Mouse (Mus musculus) left cerebral cortex, adult 9 months (tissue): ENCODE results near the gene Dnajc13.

ENCODE experiments used
- DNase-seq, 2 experiments: peaks; one replicate each; pipeline ENCODE4 v3.0.0; 2022; ENCODE audit warnings: low spot score in 2 of 2

Dnajc13 gene

GRCm38 (mm10) chr9:104187028-104187427 lies 75.7 kb downstream of the Dnajc13 start:
- no peak for DNase-seq

GRCm38 (mm10) chr9:104183181-104183580 lies 79.5 kb downstream of the Dnajc13 start:
- no peak for DNase-seq

DNA sequence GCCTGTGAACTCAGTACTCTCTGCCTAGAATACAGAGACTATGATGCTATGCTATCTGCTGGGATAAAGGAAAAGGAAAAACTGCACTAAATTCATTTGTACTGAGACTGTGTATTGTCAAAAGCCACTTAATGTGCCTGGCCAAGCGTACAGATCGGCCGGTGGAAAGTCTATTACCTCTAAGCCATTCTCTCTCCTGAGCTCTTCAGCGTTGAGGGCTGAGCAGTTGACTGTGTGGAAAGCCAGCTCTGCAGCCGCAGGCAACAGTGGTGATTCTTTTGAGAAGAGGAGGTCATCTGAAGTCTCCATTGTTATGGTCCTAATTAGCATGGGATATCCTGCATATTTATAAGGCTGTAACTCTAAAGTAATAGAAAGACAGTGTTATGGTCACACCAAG lies 80.4 kb downstream of the Dnajc13 start:
- DNase-seq = no peak

DNA sequence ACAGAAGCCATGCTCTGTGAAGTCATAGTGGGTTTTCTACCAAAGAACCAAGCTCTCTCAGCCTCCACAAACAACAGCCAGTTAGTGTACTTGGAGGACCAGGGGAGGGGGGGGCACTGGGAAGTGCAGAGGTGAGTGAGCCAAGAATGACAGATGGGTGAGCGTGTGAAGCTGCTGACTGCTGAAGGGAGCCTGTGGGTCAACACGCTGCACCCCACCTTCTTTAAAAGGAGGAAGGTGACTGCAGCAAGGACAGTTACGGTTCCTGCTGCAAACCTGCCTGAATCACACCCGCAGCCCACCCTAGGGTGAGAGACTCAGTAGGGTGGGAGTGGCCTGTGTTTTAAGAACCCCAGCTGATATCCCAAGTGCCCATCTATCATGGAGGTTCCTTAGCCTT lies 81.1 kb downstream of the Dnajc13 start:
- DNase-seq = no peak

- peak; percentile 19 to 57 for DNase-seq
Observed at GRCm38 (mm10) chr9:104180046-104180445, 82.7 kb downstream of the Dnajc13 start.

DNA sequence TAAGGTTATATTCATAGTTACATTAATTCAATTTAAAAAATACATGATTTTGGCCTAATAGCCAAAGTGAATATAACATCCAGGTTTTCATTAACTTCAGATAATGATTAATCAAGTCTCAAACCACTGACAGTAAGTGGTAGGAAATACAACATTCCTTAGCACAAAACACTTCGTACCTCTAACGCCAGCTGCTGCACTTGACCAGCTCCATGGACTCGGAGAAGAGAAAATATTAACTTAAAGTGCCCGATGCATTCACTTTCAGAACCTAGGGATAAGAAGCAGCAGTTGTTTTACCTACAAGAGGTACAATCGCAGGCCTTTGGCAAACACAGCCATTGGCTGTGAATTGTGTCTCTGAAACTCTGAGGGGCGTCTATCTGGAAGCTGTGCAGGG lies 90.4 kb downstream of the Dnajc13 start:
- no peak for DNase-seq

- no peak for DNase-seq
Observed at GRCm38 (mm10) chr9:104171651-104172050, 91.1 kb downstream of the Dnajc13 start.

DNA sequence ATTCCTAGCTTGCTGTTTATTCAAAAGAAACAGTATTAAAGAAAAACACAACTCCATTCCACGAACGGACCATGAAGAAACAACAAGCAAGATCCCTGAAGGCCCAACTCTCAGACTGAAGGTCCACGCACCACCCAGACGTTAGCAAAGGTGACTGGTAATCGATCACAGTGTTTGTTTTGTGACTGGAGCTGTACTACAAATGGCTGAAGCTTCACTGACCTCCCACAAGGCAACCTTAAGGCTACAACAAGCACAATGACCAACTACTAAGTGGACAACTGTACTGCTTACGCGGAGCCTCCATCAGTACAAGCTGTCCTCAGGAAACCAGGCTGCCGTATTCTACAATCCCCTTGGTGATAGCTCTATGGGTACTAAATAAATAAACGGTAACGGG lies 92.7 kb downstream of the Dnajc13 start:
- no peak for DNase-seq

DNA sequence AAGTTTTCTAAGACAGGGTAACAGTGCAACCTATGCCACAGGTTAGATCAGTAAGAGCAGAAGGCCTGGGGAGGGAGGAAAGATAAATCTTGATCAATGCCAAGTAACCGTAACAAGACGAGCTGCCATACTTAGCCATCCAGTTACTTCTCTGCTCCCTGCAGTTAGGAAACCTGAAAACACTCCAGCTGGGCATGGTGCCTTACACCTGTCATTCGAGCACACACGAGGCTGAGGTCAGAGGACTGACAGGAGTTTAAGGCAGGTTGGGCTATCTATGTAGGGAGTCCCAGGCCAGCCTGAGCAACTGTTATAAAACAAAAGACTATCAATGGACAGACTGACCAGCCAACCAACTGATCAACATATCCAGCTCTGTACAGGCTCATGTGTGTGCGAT lies 96.8 kb downstream of the Dnajc13 start:
- DNase-seq = no peak

GRCm38 (mm10) chr9:104164194-104164593 lies 98.5 kb downstream of the Dnajc13 start:
- DNase-seq = no peak

GRCm38 (mm10) chr9:104161117-104161516 lies 101.6 kb downstream of the Dnajc13 start:
- DNase-seq = no peak

GRCm38 (mm10) chr9:104157291-104157690 lies 105.4 kb downstream of the Dnajc13 start:
- DNase-seq = no peak

GRCm38 (mm10) chr9:104156506-104156905 lies 106.2 kb downstream of the Dnajc13 start:
- no peak for DNase-seq

- DNase-seq = no peak
Observed at GRCm38 (mm10) chr9:104155100-104155715, 107.5 kb downstream of the Dnajc13 start.

DNA sequence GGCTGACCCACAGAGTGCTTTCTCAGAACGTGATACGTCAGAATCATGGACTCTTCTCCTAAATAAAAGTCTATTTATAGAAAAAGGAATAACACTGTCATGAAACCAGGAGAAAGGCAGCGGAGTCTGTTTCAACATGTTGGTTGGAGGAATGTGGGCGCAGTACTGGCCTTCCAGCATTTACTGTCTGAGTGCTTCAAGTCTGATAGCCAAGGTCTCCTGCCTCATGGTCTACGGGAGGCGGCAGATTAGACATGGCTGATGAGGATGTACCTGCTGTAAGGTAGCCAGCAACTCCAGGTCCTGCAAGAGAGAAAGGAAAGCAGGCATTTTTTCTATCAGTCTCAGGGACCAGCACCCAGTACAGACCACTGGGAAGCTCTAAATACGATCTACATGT lies 110.6 kb downstream of the Dnajc13 start:
- no peak for DNase-seq

GRCm38 (mm10) chr9:104148969-104149368 lies 113.8 kb downstream of the Dnajc13 start:
- no peak for DNase-seq

GRCm38 (mm10) chr9:104146683-104147082 lies 116.0 kb downstream of the Dnajc13 start:
- no peak for DNase-seq

DNA sequence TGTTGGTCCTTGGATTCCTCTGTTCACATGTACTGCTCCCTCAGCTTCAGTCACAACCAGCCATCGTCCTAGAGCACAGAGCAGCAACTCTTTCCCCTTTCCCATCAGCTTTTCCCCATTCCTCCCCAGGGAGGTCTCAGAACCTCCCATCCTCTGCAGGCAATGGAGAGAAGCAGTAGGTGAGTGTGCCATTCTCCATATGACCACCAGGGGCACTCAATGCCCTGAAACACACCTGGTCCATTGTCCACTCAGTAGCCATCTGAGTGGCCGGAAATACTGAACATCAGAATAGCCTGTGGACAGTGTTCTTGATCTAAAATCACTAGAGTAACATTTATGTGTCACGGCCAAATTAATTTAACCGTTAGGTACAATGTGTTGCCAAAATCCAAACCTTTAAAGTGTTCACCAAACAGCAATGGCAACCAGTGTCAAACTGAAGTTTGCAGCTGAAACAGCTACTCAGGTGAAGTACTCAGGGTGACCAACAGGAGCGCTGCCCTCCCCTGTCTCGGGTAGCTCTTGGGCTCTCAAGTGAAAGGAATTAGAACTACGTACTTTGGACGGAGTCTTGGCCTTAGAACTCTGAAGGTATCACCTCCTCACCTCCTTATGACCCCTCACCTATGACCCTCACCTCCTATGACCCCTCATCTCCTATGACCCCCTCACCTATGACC lies 118.3 kb downstream of the Dnajc13 start:
- DNase-seq = no peak

GRCm38 (mm10) chr9:104142805-104143204 lies 119.9 kb downstream of the Dnajc13 start:
- no peak for DNase-seq

- no peak for DNase-seq
Observed at GRCm38 (mm10) chr9:104140351-104140750, 122.4 kb downstream of the Dnajc13 start.

- no peak for DNase-seq
Observed at GRCm38 (mm10) chr9:104130141-104130755, 132.5 kb downstream of the Dnajc13 start.

DNA sequence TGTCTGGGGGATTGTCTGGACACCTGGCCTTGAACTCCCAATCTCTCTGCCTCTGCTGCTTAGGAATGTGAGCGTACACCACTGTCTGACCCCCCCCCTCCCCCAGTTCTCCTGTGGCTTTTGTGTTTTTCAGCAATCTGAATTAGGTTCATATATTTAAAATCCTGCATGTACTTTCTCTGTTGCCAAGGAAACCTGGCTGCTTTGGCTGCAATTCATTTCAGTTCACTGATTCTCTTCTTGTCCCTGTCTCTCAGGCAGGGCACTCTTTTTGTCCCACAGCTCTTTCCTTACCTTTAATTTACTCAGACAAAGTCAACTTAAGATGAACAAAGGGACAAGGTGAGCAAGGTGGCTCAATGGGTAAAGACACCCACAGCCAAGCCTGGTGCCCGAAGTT lies 134.6 kb downstream of the Dnajc13 start:
- peak in 1 of 2 experiments; percentile 53 for DNase-seq

DNA sequence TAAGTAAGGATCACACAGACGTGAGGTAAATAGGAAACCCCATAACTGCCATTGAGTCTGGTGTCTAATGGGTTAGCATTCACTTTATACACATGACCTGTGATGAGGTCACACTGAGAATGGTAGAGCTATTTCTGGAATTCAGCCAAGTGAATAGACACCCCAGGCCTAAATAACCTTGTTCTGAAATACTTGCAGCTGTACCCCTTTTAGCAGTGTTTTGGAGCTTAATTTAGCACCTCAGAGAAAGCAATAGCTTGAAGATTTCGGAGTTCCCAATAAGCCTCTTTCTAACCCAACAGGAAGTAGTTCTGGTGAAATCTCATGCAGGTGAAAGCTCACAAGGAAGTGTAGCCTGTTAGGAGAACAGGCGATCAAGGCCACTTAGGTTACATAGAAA lies 135.9 kb downstream of the Dnajc13 start, which contains the start of gene Ackr4:
TSS of gene Ackr4 (minus strand) at position 101 of the 400 bp plus-strand sequence.
- DNase-seq = no peak
